Mouse (Mus musculus) layer of hippocampus, adult 9-11 months (tissue): ENCODE measurements at regions not wholly inside any gene's neighbourhood (a gene's known extent, or its start where the extent isn't known, plus 50 kb on each side); places are given as distances from the start of the nearest gene placed in this dataset.

Source experiments
- DNase-seq: peaks from one replicate; pipeline ENCODE4 v3.0.0; 2022

DNA sequence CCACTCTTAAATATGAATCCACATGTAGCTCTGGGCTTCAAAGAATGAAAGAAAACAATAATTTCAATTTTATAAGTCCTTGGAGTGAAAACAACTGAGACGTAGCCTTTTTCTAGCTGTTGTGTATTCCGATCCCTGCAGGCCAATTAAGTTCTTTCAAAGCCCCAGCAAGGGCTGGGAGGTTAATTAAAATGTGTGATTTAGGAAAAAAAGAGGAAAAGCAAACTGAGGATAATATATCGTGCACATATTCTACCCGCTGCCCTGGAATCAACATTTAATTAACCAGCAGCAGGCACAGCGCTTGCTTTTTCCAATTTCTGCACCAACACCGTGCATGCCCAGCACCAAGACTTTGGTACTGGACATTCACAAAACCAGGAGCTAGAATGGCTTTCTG, 167.0 kb downstream of the Nectin3 start:
- DNase-seq: no peak

DNA sequence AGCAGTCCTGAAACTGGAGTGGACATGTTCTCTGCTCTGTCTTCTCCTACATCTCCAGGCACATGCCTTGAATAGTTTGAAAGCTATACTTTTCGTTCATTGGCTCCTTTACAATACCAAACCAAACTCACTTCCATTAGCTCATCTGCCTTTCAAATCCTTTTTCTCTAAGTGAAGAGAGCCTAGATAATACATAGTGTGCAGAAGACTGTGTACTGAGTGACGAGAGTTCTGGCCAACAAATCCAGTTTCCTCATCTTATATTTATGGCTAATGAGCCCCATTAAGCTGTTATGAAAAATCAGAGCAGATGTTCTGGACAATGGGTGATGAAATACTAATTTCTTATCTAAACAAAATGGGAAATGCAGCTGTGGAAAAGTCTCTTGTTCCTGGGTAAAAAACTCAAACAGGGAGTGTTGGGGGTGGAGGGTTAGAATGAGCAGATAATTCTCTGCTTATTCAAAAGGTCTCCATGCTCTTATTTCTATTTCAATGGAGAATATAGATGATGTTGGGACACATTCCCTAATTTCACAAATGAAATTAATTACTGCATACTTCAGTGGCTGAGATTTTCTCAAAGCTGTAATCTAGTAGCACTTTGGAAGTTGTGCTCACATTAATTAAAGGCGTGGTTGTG, 144.3 kb upstream of the Gm4737 start:
- DNase-seq: no peak

GRCm38 (mm10) chr16:46297192-46297591, 142.3 kb upstream of the Gm4737 start:
- no peak for DNase-seq

- no peak for DNase-seq
Measured at GRCm38 (mm10) chr16:46296412-46296811, 141.5 kb upstream of the Gm4737 start.

DNA sequence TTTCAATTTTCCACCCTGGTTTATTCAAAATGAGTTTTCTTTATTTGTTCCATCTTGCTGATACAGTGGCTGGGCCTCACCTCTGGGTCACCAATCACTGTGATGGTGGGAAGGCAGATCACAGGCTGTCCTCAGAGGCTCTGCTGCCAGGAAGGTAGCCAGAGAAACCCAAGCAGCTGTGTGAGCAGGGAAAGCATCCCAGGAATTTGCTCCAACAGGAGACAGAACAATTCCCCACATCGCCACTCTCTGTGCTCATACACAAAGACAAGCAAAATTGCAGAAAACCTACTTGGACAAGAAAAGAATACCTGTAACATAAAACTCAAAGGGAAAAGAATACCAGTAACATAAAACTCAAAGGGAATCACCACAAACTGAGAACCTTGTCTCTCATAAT, 139.0 kb upstream of the Gm4737 start:
- DNase-seq: no peak

- no peak for DNase-seq
Measured at GRCm38 (mm10) chr16:46291067-46291833, 136.4 kb upstream of the Gm4737 start.

DNA sequence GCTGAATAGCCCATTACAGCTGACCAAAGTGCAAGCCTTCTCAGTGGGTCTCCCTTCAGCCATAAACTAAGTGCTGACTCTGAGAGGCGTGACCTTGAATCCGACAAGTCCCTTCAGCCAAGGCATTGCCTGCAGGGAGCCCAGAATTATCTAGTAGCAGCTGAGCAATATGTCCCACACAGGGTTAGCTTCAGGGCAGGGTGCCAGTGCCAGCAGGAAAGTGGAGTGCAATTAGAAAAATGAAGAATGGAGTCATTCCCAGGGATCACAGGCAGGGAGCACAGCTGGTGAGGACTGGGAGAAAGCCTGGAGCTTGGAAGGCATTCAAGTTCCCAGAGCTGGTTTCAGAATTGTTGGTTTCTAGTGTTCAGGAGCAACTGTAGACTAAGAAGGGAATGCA, 135.3 kb upstream of the Gm4737 start:
- peak; percentile 86 for DNase-seq

DNA sequence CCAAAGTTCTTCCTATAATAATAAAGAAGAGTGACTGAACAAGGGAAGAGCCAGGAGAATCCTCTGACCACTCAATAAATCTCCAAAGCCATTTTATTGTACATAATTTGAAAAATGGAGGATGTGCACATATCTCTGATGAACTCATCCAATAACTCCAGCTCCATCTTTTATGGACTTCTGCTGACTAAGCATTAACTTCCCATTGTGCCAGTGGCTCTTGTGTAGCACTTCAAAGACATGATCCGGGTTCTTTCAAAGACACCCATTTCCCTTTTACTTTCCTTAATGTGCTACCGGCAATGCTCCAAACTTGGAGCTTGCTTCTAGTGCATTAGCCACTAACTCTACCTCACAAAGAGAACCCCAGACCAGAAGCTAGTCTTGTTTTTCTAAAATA, 112.7 kb upstream of the Gm4737 start:
- no peak for DNase-seq

GRCm38 (mm10) chr16:46251639-46252038, 96.8 kb upstream of the Gm4737 start:
- DNase-seq: no peak

- no peak for DNase-seq
Measured at GRCm38 (mm10) chr16:46250943-46251342, 96.1 kb upstream of the Gm4737 start.

- no peak for DNase-seq
Measured at GRCm38 (mm10) chr16:46245598-46245997, 90.7 kb upstream of the Gm4737 start.

- no peak for DNase-seq
Measured at GRCm38 (mm10) chr16:46228744-46229143, 73.9 kb upstream of the Gm4737 start.

DNA sequence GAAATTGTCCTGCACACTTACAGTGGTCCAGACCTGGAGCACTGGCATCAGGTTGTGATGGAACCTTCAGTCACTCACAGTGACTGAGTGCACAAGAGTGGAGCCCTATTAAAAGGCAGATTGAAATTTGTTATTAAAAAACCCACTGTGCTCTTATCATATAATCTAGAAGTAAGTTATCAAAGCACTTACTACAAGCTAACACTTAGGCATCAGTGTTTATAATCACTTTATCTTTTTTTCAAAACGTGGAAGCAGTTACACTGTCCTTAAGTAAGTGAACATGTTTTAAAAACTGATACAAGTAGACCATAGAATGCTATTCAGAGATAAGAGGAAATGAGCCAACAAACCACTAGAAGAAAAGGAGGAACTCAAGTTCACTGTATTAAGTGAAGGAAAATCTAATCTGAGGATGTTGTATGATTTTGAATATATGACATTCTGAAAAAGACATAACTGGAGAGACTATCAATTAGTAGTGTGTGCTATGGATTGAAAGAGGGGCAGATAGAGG, 68.3 kb upstream of the Gm4737 start:
- no peak for DNase-seq

DNA sequence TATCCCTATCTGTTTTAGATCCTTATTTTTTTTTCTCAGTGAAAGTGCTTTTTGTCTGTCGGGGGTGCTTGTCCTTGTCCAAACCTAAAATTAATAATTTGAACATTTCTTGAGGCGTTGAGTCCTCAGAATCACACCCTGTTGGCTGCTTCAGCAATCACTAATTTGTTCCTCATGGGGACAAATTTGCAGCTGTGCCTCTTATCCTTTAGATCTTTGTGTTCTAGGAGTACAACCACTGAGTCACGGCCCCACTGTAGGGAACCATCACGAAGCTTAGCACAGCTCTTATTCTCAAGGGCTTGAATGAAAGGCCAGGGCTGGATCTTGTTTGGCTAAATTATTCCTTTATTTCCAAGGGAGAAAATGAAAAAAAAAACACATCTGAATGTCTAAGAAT, 57.6 kb upstream of the Gm4737 start:
- no peak for DNase-seq

DNA sequence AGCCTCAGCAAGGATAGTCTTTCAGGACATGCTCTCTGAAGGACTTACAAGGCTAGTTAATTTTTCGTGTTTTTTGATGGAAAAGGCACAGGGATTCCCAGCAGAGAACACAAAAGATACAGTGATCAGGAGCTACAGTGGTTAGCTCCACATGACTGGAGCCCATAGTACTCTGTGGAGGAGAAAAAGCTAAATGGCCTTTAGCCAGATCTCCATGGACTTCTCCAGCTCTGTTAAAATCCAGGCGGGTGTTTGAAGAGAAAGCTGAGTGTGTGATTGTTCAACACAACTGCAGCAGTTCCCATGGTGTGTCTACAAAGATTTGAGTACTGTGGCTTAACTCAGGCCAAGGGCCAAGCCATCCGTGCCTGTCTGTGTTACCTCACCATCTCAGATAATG, 57.0 kb upstream of the Gm4737 start:
- DNase-seq: no peak

DNA sequence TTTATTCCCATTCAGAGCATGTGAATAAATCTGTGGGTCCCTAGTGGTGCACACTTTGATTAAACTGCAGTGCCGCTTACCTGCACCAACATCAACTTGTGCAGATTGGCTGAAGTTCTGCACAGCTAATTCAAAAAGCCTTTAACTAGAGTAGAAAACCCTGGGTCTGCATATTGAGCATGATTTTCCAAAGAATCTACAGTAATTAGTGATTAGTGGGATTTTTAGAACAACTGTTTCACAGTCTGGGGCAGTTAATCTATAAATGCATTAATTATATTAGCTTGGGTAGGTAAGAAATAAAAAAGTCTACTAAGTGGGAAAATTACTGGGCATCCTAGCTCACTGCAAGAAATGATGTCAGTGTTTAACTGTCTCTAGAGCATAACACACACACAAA, 50.2 kb upstream of the Gm4737 start:
- DNase-seq: no peak
